Mouse (Mus musculus): Measurements from ENCODE around the gene Pds5b.
"Not testable (repeated sequence)": the region's sequence is repeated elsewhere in the genome, so short reads cannot be mapped to it uniquely, and the experiment has no call there.

Pds5b gene

DNA sequence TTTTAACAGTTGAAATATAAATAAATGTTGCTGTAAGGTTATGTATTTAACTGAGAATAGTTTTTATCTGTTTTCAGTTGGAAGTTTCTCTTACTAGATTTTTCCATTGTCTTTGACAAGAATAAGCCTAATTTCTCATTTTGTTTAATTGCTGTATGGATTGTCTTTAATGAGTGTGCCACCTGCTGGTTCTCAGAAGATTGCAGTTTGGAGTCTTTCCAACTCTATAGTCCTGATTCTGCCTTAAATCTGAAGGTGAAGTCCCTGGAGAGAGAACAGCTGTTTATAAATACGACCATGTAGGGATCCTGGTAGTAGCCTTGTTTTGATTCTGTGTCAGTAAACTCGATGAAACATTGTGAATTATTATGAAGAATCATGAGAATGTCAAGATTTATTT lies 29.2 kb downstream of the Pds5b start:
- DNase-seq (ENCODE audit: low spot score in 2 of 2), result no peak

DNA sequence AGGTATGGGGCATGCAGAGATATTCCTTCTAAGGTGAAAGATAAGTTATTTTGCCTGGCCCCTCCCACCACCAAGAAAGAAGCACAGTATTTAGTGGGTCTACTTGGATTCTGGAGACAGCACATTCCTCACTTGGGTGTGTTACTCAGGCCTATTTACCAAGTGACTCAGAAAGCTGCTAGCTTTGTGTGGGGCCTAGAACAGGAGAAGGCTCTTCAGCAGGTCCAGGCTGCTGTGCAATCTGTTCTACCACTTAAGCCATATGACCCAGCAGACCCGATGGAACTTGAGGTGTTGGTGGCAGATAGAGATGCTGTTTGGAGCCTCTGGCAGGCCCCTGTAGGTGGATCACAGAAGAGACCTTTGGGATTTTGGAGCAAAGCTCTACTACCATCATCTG lies 33.1 kb downstream of the Pds5b start:
- not testable (repeated sequence) for DNase-seq (ENCODE audit: low spot score in 2 of 2)

DNA sequence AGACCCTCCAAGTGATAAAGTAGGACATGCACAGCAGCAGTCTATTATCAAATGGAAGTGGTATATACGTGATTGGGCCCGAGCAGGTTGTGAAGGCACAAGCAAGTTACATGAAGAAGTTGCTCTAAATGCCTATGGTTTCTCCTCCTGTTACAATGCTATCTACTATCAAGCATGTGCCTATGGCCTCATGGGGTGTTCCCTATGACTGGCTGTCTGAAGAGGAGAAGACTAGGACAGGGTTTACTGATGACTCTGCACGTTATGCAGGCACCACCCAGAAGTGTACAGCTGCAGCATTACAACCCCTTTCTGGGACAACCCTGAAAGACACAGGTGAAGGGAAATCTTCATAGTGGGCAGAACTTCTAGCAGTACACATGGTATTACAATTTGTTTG lies 33.6 kb downstream of the Pds5b start:
- not testable (repeated sequence) for DNase-seq (ENCODE audit: low spot score in 2 of 2)

DNA sequence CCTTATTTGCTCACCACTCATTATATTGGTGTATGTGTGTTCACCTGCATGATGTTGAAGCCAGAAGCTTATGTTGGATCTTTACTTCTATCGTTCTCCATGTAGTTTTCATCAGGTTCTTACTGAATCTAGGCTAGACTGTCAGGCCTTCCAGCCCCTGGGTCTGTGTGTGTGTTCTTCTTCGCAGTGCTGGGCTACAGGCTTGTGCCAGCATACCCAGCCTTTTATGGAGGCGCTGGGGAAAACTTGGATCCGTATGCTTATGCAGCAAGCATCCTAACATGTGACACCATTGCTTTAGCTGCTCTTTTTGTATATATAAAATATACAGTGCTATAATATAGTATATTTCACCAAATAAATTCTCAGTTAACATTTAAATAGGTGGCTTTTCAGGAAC lies 38.0 kb downstream of the Pds5b start:
- no peak for DNase-seq (ENCODE audit: low spot score in 2 of 2)

DNA sequence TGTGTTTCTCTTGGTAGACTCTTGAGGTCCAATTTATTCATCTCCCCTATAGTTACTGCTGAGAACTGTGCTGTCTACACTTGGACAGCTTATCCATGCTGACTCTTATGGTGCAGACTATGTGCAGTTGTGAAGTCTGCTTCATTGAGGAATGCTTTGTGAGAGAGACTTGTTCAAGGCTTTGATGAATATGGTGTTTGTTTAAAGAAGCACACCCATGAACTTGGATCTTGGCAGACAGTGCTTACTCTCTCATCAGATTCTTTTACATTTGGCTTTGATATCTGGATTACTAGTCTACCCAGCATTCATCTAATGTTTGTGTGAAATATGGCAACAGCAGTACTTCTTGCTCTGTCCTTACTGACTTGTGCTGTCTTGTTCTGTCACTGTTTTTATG lies 39.9 kb downstream of the Pds5b start:
- DNase-seq (ENCODE audit: low spot score in 2 of 2), result no peak

DNA sequence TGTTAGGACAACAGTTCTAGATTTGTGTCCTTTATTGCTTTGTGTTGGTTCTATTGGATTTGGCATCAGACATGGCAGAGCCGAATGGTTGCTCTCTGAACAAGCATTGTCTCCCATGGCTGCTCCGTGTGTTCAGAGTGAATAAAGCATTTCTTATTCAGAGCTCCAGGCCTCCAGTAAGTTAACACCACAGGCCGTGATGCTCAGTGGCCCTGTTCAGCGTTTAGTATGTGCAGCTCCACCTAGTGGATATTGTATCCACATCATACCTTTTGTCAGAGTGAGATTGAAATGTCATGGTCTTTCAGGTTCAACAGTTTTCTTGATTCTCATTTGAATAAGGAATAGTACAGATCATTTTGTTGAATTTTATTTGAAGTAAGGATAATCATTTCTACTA lies 44.2 kb downstream of the Pds5b start:
- DNase-seq (ENCODE audit: low spot score in 2 of 2), result no peak

DNA sequence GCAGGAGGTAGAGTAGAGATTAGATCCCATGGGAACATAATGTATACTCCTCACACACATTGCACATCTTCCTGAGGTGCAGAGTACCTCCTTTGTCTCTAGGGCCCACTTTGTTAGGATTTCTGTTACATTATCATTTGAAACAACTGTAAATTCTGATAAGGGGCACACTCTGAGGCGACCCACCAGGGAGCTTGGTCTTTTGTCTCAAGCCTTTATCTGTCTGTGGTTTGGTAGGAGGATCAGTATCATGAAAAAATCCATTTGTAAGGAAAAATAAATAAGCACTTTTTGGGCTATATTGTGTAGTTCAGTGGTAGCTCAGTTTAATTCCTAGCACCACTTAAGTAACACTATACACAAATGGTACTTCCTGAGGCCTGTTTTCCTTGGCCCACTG lies 51.1 kb downstream of the Pds5b start:
- no peak for DNase-seq (ENCODE audit: low spot score in 2 of 2)

DNA sequence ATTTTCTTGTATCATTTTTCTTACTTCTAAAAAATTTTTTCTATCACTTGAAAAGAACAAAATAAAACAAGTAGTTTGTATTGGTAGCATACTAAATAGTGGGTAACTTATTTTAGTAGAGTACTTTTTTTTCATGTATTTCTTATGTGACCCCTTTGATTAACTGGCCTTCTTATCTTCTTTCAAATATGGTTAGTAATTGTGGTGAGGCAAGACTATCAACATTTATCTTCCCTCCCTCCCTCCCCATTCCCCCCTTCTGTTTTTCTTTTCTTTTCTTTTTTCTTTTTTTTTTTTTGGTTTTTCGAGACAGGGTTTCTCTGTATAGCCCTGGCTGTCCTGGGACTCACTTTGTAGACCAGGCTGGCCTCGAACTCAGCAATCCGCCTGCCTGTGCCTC lies 63.5 kb downstream of the Pds5b start:
- not testable (repeated sequence) for DNase-seq (ENCODE audit: low spot score in 2 of 2)

DNA sequence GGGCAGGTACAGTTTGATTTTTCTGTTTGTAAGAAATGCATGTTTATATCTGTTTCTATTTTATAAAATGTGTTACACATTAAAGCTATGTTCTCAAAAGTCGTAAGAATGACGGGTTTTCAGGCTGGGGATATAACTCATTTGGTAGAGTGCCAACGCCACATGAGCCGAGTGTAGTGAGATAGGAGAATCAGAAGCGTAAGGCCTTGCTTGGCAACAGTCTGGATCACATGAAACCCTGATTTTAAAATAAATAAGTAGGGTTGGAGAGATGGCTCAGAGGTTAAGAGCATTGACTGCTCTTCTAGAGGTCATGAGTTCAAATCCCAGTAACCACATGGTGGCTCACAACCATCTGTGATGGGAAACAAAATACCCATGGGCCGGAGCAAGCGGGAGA lies 65.8 kb downstream of the Pds5b start:
- DNase-seq (ENCODE audit: low spot score in 2 of 2), result no peak

DNA sequence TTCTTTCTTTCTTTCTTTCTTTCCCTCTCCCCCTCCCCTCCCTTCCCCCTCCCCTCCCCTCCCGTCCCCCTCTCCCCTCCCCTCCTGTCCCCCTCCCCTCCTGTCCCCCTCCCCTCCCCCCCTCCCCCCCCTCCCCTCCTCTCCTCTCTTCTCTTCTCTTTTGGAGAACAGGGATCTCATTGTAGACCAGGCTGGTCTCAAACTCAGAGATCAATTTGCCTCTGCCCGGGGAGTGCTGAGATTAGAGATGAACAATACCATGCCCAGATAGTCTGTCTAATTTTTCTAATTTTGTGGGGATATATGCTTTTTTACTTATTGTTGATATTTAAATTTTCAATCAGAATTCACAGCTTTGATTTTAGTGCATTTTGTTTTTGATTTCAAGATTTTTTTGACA lies 67.1 kb downstream of the Pds5b start:
- DNase-seq (ENCODE audit: low spot score in 2 of 2), result no peak

DNA sequence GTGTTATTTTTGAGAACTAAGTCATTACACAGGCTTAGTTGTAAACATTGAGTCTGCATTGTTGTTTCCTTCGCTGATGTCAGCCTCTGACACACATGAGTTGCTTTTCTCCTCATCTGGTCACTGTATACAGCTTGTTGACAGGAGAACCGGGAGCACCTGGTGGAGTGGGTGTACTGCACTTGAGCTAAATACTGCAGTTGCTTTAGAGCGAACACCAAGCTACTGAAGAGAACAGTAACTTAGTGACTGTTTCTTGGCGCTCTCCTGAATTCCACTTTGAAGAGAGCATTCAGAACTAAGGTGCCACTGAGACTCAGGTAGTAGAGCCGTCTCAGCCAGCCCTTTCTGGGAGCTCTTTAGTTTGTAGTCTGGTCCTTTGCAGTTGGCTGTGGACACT lies 83.1 kb downstream of the Pds5b start:
- no peak for DNase-seq (ENCODE audit: low spot score in 2 of 2)

DNA sequence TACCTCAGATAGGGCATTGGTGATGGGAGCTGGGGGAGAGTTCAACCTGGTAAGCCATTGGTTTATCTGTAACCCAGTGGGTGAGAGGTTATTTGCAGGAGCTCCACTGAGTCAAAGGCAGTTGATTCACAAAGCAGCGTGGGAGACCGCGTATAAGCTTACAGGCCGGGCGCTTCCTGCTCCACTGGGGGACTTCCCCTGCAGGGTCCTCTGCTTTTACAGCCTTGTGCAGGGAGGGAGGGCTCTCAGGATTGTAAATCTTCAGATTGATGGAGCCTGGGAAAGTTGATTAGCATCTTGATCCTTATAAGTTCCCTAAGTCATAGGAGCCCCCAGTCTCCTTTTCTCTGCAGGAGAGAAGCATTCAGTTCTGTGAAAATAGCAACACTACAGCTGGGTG lies 98.9 kb downstream of the Pds5b start:
- DNase-seq (ENCODE audit: low spot score in 2 of 2), result no peak

DNA sequence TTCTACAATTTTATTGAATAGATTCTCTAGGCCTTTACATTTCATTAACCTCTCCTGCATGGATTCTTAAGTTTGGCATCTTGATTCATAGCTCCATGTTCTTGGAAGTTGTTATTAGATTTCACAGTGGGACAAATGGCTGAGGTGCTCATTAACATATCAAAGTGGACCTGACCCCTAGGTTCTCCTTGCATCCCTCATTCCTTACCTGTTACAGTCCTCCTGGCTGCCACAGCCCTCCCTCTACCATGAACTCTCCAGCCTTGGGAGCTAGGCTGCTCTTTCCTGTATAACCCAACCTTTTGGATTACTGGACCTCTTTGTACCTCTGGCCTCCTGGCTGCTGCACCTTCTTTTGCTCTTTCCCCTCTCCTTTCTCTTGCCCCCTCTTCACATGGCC lies 99.5 kb downstream of the Pds5b start:
- DNase-seq (ENCODE audit: low spot score in 2 of 2), result no peak

DNA sequence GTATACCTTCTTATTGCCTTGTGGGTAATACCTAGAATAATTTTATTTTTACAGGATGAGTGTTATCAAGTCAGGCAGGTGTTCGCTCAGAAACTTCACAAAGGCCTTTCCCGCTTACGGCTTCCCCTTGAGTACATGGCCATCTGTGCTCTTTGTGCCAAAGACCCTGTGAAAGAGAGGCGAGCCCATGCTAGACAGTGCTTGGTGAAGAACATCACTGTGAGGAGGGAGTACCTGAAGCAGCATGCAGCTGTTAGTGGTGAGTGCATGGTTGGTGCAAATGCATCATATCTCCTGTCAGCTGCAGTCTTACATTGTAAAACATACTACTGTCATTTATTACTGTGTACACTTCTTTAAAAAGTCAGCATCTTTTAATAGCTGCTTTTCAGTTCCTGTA lies 114.7 kb downstream of the Pds5b start:
- no peak for DNase-seq (ENCODE audit: low spot score in 2 of 2)

DNA sequence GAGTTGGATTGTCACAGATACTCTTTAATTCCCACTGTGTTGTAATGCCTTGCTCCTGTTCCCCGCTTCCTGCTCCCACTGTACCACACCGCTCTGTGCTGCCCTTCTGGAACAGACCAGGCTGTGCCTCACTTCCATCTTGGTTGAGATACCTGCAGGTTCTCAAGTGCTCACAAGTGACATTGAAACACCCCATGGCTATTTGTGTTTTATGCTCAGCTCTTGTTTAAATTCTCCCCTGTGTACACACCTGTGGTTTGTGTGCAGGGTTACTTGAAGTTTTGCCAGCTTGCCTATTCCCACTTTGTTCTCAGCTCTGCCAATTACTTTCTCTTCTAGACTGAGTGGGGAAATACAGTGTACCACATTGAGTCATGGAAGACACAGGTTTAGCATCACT lies 115.5 kb downstream of the Pds5b start:
- DNase-seq (ENCODE audit: low spot score in 2 of 2), result no peak

DNA sequence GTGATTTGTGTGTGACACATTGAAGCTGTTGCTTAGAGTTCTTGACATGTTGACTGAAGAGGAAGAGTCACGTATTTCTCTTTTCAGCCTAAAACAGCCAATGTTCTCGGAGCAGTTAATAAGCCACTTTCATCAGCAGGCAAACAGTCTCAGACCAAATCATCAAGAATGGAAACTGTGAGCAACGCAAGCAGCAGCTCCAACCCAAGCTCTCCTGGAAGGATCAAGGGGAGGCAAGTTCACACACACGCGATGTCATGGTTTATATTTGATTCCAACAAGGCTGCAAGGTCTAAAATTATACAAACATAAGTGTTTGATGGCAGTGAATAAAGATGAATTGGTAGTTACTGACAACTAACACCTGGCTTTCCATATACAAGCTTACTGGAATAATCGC lies 120.6 kb downstream of the Pds5b start:
- DNase-seq (ENCODE audit: low spot score in 2 of 2), result no peak

DNA sequence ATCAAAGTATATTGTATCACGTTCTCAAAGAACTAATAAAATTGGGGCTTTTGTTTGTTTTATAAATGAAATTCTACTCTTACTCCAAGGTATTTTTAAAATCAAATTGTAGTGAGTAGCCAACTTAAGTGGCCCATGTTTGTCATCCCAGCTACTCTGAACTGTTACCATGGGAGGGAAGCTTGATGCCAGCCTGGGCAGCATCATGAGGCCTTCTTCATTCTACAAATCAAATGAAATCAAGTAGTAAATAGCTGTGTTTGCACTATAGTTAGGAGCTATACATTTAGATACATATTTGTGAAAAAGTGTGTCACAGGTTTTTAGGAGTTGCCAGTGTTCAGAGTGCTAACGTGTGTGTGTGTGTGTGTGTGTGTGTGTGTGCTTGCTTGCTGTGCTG lies 126.5 kb downstream of the Pds5b start:
- no peak for DNase-seq (ENCODE audit: low spot score in 2 of 2)

DNA sequence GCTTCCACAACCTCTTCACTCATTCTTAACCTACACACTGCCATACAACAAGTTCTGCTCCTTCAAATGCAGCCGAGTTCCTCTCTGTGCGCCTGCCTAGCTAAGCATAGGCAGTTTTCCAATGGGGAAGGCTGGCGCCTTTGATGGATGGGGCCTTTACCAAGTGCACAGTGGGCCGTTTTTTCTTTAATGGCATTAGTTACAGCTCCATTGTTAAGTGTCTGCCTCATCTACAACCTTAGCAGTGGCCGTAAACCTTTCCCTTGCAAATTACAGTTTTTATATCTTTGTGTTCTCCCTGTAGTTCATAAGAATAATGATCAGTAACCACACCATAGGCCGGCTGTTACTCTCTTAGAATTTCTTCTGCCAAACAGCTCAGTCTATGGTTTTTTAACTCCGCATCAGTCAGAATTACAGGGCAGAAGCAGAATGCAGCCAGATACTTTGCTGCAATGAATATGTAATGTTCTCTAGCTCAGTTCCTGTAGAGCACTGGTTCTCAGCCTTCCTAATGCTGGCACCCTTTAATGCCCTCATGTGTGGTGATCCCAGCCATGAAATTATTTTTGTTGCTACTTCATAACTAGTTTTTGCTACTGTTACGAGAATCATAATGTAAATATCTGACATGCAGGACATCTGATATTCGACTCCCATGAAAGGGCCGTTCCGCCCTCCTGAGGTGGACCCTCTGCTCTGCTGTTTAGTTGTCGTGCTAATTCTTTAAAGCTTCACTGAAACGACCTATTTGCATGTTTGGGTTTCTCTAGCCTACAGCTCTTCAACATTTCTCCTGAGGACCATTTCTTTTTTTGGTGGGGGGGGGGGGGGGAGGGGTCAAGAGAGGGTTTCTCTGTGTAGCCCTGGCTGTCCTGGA lies 140.8 kb downstream of the Pds5b start:
- DNase-seq (ENCODE audit: low spot score in 2 of 2), result no peak

DNA sequence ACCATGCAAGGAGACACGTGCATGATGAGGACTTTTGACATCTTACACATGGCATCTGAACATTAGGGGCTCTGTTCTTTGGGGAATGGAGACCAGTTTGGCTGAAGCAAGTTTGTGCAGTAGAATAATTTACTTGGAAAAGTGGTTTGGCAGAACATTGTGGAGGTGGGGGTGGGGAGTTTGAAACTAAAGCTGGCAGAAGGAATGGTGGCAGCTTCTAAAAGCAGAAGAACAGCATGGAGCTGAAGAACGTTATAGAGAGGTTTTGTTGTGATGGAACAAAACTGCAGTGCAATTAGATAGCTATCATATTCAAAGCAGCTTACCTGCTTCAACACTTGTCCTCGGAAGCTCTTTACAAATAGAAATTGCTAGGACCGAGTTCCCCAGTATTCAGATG lies 141.9 kb downstream of the Pds5b start:
- DNase-seq (ENCODE audit: low spot score in 2 of 2), result no peak

DNA sequence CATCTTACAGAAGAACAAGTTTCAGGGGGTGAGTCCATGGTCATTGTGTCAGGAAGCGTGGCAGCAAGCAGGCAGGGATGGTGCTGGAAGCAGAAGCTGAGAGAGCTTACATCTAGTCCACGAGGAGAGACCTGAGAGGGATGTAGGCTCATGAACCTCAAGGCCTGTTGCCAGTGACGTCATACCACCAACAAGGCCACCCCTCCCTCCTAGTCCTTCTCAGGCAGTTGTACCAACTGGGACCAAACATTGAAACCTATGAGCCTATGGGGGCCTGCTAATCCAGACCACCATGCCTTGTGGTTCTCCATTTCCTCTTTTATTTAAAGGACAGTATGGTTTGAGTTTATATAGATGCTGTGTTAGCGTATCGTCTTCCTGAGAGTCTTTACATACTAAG lies 143.2 kb downstream of the Pds5b start:
- DNase-seq (ENCODE audit: low spot score in 2 of 2), result no peak

DNA sequence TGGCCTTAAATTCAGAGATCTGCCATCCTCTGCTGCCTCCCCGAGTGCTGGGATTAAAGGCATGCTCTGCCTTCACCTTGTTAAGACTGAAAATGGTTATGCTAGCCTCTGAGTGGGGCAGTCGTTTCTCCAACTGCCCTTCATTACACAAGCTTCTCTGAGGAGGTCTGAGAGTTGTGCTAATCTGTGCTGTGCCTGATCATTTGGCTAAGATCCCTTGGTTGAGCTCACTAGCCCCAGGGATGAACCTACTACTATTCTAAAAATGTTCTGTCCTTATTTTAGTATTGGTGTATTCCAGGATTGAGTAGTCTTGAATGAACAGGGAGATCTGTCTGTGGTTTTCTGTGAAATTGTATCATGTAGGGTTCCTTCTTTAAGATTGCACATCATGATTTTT lies 144.5 kb downstream of the Pds5b start:
- no peak for DNase-seq (ENCODE audit: low spot score in 2 of 2)

DNA sequence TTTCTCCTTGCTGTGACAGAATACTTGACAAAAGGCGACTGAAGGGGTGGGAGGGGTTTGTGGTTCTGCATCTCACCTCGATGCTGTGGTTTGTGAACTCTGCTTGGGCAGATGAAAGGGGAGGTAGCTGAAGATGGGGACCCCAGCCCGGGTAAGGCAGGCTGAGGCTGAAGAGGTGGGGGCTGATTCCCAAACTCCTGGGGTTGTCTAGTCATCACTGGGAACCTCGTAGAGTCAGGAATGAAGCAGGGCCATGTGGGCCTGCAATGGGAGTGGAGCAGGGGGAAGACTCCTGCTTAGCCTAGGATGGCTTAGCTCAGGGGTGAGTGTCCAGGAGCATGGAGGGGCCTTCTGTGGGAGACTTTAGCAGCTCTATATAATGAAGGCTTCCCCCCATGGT lies 145.3 kb downstream of the Pds5b start:
- DNase-seq (ENCODE audit: low spot score in 2 of 2), result no peak

DNA sequence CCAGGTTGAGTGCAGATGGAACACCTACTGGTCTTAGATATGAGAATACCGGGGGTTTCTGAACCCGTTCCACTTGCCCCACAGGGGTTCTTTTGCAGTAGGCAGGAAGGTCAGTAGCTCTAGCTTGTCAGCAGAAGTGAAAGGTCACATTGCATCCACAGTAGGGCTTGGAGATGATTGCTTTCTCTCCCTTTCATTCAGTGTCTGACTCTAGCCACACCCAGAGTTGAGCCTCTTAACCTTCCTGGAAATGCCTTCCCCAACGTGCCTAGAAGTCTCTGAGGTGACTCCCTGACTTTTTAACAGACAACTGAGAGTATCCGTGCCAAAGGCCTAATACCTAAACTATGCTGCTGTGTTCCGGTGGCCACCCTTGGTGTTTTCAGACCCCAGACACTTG lies 146.0 kb downstream of the Pds5b start:
- no peak for DNase-seq (ENCODE audit: low spot score in 2 of 2)

DNA sequence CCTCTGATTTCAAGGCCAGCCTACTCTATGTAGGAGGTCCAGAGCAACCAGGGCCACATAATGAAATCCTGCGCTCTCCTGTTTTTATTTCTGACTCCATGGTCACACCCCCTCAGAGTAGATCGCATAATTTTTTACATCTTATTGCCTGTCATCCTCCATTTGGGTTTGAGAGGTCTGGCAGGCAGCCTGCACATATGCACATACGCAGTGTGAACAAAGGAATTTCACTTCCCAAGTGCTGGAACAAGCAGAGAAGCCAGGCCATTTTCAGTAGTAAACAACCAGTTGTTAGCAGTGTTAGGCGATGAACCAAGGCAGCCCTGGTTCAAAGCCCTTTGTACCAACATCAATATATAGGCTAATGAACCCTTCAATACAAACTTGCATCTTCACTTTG lies 147.6 kb downstream of the Pds5b start:
- DNase-seq (ENCODE audit: low spot score in 2 of 2), result no peak

Measured in cerebellum, postnatal 4 days (tissue).